Mouse (Mus musculus): Measurements from ENCODE around the gene Atp2a2. TPM values are rescaled to one million over a fixed set of nuclear protein-coding genes. Genes with fewer than 3 reads are reported as not detected.

Atp2a2 gene
- polyA plus RNA-seq, 1 experiment from 2014 or later = 33.6 TPM

DNA sequence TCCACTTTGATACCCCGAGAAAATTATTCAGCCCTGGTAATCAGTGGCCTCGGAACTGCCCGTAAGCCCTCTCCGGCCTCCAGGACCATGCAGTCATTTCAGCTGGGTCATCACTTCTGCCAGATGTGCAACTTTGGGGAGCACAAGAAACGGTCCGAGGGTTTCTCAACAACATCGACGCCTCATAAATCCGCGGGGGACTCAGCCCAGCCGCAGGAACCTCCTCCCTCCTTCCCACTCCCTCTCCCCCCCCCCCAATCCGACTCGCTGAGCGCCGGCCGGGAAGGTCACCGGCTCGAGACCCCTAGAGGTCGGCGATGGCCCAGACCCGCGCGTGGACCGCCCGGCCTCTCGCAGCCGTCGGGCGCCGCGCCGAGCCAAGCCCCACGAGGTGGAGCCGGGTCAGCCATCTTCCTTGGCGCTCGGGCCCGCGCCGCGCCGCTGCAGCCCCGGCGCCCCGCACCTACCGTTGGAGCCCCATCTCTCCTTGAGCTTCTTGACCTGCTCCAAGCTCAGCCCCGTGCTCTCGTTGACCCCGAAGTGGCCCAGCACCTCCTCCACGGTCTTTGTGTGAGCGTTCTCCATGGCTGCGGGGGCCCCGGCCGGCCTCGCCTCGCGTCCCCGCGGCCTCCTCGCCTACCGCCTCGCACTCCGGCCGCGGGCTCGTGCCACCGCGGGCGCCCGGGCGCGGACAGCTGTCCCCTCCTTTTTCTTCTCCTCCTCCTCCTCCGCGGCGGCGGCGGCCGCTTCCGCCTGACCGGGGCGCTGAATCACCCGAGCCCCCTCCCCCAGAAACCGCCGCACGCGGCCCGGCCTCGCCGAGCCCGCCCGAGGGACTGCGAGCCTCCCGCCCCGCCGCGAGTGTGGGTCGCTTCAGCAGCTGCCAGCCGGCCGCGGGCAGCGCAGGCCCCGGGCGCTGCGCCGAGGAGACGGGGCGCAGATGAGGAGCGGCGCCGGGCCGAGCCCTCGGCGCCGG is 636 bp downstream of the Atp2a2 start:
- H3K27ac ChIP-seq (ENCODE audit: low read length) = peak overlapping the region; percentile 99
- H3K27me3 ChIP-seq (ENCODE audit: insufficient read depth, low read length) = no peaks in the 10 kb centered on the region
- 0 out of 2 replicates have a peak, but pooled peaks cover 3% of the 10 kb centered on the region for H3K36me3 ChIP-seq (ENCODE audit: insufficient read depth, low read length)
- peak overlapping the region; percentile 75 for H3K4me2 ChIP-seq (replicated peaks; ENCODE audit: low read depth, low read length)
- peak; percentile 75 for ATAC-seq (ENCODE audit: low FRiP score, low TSS enrichment)
- peaks cover 2% of the 10 kb centered on the region; the same call in 1 of the 2 replicates for H3K9me3 ChIP-seq (ENCODE audit: low read length)
- WGBS = under 1% methylated on average over 94 of the region's 113 CpGs
- H3K4me1 ChIP-seq (ENCODE audit: insufficient read depth, low read length) = peaks cover 40% of the 10 kb centered on the region
- peak overlapping the region; percentile 88 for H3K4me3 ChIP-seq (ENCODE audit: low read length)
- peak overlapping the region; percentile 99 for H3K9ac ChIP-seq (replicated peaks; ENCODE audit: low read length)

DNA sequence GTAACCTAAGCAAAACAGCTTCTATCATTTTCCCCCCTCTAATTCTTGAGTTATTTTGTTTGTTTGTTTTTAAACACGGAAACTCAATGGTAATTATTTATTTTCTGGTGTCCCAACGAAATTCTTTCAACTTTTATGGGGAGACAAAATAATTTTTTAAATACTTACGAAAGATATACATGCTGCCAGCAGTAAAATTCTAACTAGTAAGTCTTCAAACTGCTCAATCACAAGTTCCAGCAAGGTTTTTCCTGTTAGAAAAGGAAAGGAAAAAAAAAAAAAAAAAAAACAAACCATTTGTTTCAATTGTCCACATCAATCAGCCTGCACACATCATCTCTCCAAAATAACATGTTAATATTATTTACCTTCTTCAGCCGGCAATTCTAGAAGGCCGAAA is 1.5 kb downstream of the Atp2a2 start:
- Histone ChIP-seq H3K4me2 (replicated peaks; ENCODE audit: low read depth, low read length) (peak overlapping the region; percentile 75), H3K27me3 (ENCODE audit: insufficient read depth, low read length) (no peaks in the 10 kb centered on the region), H3K9me3 (ENCODE audit: low read length) (no peaks in the 10 kb centered on the region), H3K9ac (replicated peaks; ENCODE audit: low read length) (peak overlapping the region; percentile 99), H3K4me1 (ENCODE audit: insufficient read depth, low read length) (peaks cover 46% of the 10 kb centered on the region), H3K36me3 (ENCODE audit: insufficient read depth, low read length) (peaks cover 7% of the 10 kb centered on the region), H3K4me3 (ENCODE audit: low read length) (peak overlapping the region; percentile 88), H3K27ac (ENCODE audit: low read length) (no peak overlapping the region)
- 21% methylated on average over 5 of the region's 5 CpGs for WGBS
- no peak for ATAC-seq (ENCODE audit: low FRiP score, low TSS enrichment)

DNA sequence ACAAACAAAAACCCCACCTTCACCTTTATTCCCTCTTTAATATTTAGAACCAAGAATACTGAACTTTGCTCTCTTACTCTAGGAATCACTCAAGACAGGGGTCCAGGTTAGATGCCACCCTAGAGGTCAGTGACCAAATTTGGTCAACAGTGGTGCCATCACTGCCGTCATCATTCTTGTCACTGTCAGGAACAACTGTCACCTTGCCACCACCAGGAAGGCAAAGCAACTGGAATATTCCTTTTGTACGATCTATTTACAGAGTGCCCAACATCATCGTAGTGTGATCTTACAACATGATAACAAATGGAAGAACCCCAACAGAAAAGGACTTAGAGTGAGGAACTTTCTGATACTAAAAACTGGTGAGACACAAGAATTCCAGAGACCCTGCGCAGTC is 1.9 kb downstream of the Atp2a2 start:
- WGBS = 24% methylated on average over 4 of the region's 4 CpGs
- Histone ChIP-seq H3K4me2 (replicated peaks; ENCODE audit: low read depth, low read length) (peak overlapping the region; percentile 75), H3K27me3 (ENCODE audit: insufficient read depth, low read length) (no peaks in the 10 kb centered on the region), H3K4me3 (ENCODE audit: low read length) (peak overlapping the region; percentile 88), H3K27ac (ENCODE audit: low read length) (no peak overlapping the region), H3K9ac (replicated peaks; ENCODE audit: low read length) (peak overlapping the region; percentile 55), H3K9me3 (ENCODE audit: low read length) (no peaks in the 10 kb centered on the region), H3K36me3 (ENCODE audit: insufficient read depth, low read length) (peaks cover 7% of the 10 kb centered on the region), H3K4me1 (ENCODE audit: insufficient read depth, low read length) (peaks cover 46% of the 10 kb centered on the region)
- no peak for ATAC-seq (ENCODE audit: low FRiP score, low TSS enrichment)

DNA sequence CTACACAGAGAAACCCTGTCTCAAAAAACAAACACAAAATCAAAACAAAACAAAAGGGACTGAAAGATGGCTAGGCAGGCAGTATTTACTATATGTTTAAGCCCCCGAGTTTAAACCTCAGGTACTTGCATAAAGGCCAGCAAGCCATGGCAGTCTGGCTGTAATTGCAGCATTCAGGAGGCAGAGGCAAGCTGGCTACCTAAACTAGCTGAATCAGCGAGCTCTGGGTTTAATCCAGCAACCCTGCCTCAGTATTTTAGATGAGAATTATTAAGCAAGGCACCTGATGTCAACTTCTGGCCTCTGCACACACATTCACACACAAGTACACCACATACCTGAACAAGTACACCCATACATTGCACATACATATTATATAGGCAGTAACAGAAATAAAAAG is 4.0 kb downstream of the Atp2a2 start:
- H3K4me1 ChIP-seq (ENCODE audit: insufficient read depth, low read length) = peaks cover 50% of the 10 kb centered on the region
- ATAC-seq (ENCODE audit: low FRiP score, low TSS enrichment) = no peak
- H3K27me3 ChIP-seq (ENCODE audit: insufficient read depth, low read length) = no peaks in the 10 kb centered on the region
- H3K9me3 ChIP-seq (ENCODE audit: low read length) = no peaks in the 10 kb centered on the region
- H3K4me3 ChIP-seq (ENCODE audit: low read length) = peak overlapping the region; percentile 21
- no peak overlapping the region; the same call in 1 of the 2 replicates for H3K9ac ChIP-seq (replicated peaks; ENCODE audit: low read length)
- peak overlapping the region; percentile 23 for H3K4me2 ChIP-seq (replicated peaks; ENCODE audit: low read depth, low read length)
- H3K27ac ChIP-seq (ENCODE audit: low read length) = peak overlapping the region; percentile 64; the same call in 1 of the 2 replicates
- peaks cover 23% of the 10 kb centered on the region for H3K36me3 ChIP-seq (ENCODE audit: insufficient read depth, low read length)
- 67% methylated on average over 2 of the region's 2 CpGs for whole genome bisulfite sequencing

DNA sequence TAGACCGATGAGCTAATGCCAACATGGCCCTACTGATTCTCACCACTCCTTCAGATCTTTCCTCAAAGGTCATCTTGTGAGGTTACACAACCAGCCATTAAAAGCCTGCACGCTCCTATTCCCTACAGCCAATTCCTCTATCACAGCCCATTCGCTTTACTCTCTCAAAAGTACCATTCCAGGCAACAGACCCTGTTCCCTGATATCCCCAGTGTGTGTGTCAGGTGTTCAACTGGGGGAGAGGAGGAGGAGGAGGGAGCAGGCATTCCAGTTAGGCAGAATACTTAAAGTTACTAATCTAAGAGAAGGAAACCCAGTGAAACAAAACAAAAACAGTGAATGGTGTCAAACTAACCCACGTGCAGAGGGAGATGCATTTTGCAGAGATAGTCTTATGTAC is 5.0 kb downstream of the Atp2a2 start:
- H3K36me3 ChIP-seq (ENCODE audit: insufficient read depth, low read length) = peaks cover 33% of the 10 kb centered on the region
- H3K27ac ChIP-seq (ENCODE audit: low read length) = no peak overlapping the region; the same call in 1 of the 2 replicates
- 76% methylated on average over 4 of the region's 4 CpGs for WGBS
- H3K4me2 ChIP-seq (replicated peaks; ENCODE audit: low read depth, low read length) = no peak overlapping the region
- H3K4me3 ChIP-seq (ENCODE audit: low read length) = no peak overlapping the region
- no peak overlapping the region for H3K9ac ChIP-seq (replicated peaks; ENCODE audit: low read length)
- peaks cover 45% of the 10 kb centered on the region for H3K4me1 ChIP-seq (ENCODE audit: insufficient read depth, low read length)
- H3K9me3 ChIP-seq (ENCODE audit: low read length) = no peaks in the 10 kb centered on the region
- H3K27me3 ChIP-seq (ENCODE audit: insufficient read depth, low read length) = no peaks in the 10 kb centered on the region
- no peak for ATAC-seq (ENCODE audit: low FRiP score, low TSS enrichment)

DNA sequence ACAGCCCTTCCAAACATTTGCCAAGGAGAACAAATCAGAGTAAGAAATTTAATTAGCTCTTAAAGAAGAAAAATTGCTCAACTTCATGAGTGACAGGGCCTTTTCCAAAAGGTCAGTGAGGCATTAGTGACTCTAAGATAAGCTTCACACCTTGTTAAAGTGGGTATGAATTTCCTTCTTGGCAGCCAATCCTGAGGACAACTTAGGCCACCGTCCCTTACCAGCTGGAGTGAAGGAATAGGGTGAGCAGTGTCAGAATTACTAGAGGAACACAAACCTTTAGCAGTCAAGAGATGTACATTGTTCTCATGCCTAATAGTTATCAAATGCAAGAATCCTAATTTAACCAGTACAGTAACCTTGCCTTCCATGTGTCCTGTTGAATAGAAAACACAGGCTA is 7.6 kb downstream of the Atp2a2 start:
- no peak for ATAC-seq (ENCODE audit: low FRiP score, low TSS enrichment)
- H3K4me1 ChIP-seq (ENCODE audit: insufficient read depth, low read length) = peaks cover 35% of the 10 kb centered on the region
- no peak overlapping the region for H3K4me3 ChIP-seq (ENCODE audit: low read length)
- no peak overlapping the region for H3K9ac ChIP-seq (replicated peaks; ENCODE audit: low read length)
- H3K9me3 ChIP-seq (ENCODE audit: low read length) = no peaks in the 10 kb centered on the region
- no peak overlapping the region for H3K27ac ChIP-seq (ENCODE audit: low read length)
- H3K4me2 ChIP-seq (replicated peaks; ENCODE audit: low read depth, low read length) = no peak overlapping the region
- no peaks in the 10 kb centered on the region for H3K27me3 ChIP-seq (ENCODE audit: insufficient read depth, low read length)
- peaks cover 51% of the 10 kb centered on the region for H3K36me3 ChIP-seq (ENCODE audit: insufficient read depth, low read length)
- whole genome bisulfite sequencing = 55% methylated on average over 1 of the region's 1 CpGs

DNA sequence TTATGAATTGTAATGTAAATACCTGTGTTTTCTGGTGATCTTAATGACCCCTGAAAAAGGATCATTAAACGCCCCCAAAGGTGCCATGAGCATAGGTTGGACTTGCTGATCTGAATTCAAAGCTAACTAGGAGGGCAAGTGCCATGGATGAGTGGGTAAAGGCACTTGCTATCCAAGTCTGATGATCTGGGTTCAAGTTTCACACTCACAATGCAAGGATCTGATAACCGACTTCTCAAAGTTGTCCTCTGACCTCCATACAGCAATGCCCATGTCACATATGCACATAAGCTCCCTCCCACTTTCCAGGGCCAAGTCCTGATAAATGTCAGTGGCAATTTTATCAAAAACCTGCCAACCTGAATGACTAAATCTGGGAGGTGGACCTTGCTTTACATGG is 9.0 kb downstream of the Atp2a2 start:
- H3K4me2 ChIP-seq (replicated peaks; ENCODE audit: low read depth, low read length) = no peak overlapping the region
- peaks cover 65% of the 10 kb centered on the region for H3K36me3 ChIP-seq (ENCODE audit: insufficient read depth, low read length)
- H3K27ac ChIP-seq (ENCODE audit: low read length) = no peak overlapping the region
- 63% methylated on average over 2 of the region's 2 CpGs for WGBS
- no peak overlapping the region for H3K4me3 ChIP-seq (ENCODE audit: low read length)
- H3K9me3 ChIP-seq (ENCODE audit: low read length) = no peaks in the 10 kb centered on the region
- ATAC-seq (ENCODE audit: low FRiP score, low TSS enrichment) = no peak
- H3K4me1 ChIP-seq (ENCODE audit: insufficient read depth, low read length) = peaks cover 25% of the 10 kb centered on the region
- H3K9ac ChIP-seq (replicated peaks; ENCODE audit: low read length) = no peak overlapping the region
- no peaks in the 10 kb centered on the region for H3K27me3 ChIP-seq (ENCODE audit: insufficient read depth, low read length)

DNA sequence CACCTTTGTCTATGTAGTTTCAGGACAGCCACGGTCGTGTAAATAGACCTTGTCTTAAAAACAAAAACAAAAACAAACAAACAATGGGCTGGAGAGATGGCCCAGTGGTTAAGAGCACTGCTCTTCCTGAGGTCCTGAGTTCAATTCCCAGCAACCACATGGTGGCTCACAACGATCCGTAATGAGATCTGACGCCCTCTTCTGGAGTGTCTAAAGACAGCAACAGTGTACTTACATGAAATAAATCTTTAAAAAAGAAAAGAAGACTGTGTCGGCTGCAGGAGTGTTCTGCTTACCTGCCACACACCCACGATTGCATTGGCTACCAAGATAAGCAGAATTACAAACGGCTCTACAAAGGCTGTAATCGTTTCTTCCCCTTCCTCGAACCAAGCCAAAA is 10.6 kb downstream of the Atp2a2 start:
- H3K4me3 ChIP-seq (ENCODE audit: low read length) = no peak overlapping the region
- H3K4me2 ChIP-seq (replicated peaks; ENCODE audit: low read depth, low read length) = no peak overlapping the region
- 83% methylated on average over 10 of the region's 10 CpGs for WGBS
- H3K36me3 ChIP-seq (ENCODE audit: insufficient read depth, low read length) = peaks cover 70% of the 10 kb centered on the region
- H3K27ac ChIP-seq (ENCODE audit: low read length) = no peak overlapping the region
- no peaks in the 10 kb centered on the region for H3K27me3 ChIP-seq (ENCODE audit: insufficient read depth, low read length)
- no peak overlapping the region for H3K9ac ChIP-seq (replicated peaks; ENCODE audit: low read length)
- peaks cover 13% of the 10 kb centered on the region for H3K4me1 ChIP-seq (ENCODE audit: insufficient read depth, low read length)
- ATAC-seq (ENCODE audit: low FRiP score, low TSS enrichment) = no peak
- no peaks in the 10 kb centered on the region for H3K9me3 ChIP-seq (ENCODE audit: low read length)

DNA sequence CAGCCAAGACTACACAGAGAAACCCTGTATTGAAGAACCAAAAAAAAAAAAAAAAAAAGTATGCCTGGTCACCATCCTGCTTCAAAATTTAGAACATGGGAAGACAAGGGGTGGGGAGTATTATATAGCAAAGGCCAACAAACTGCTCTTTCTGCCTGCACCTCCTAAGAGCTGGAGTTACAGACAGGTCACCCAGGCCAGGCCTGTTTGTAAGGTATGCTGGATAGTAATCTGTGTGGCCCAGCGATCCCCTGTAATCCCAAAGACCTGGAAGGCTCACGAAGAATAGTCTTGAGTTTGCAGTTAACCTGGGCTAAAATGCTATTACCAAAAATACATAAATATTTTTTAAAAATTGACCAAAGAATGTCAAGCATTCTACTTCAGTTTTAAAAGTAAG is 11.9 kb downstream of the Atp2a2 start:
- no peaks in the 10 kb centered on the region for H3K27me3 ChIP-seq (ENCODE audit: insufficient read depth, low read length)
- H3K4me1 ChIP-seq (ENCODE audit: insufficient read depth, low read length) = peaks cover 8% of the 10 kb centered on the region
- 94% methylated on average over 2 of the region's 2 CpGs for whole genome bisulfite sequencing
- H3K27ac ChIP-seq (ENCODE audit: low read length) = no peak overlapping the region
- no peak overlapping the region for H3K9ac ChIP-seq (replicated peaks; ENCODE audit: low read length)
- no peak overlapping the region for H3K4me2 ChIP-seq (replicated peaks; ENCODE audit: low read depth, low read length)
- H3K4me3 ChIP-seq (ENCODE audit: low read length) = no peak overlapping the region
- no peak for ATAC-seq (ENCODE audit: low FRiP score, low TSS enrichment)
- H3K9me3 ChIP-seq (ENCODE audit: low read length) = no peaks in the 10 kb centered on the region
- peaks cover 76% of the 10 kb centered on the region for H3K36me3 ChIP-seq (ENCODE audit: insufficient read depth, low read length)

DNA sequence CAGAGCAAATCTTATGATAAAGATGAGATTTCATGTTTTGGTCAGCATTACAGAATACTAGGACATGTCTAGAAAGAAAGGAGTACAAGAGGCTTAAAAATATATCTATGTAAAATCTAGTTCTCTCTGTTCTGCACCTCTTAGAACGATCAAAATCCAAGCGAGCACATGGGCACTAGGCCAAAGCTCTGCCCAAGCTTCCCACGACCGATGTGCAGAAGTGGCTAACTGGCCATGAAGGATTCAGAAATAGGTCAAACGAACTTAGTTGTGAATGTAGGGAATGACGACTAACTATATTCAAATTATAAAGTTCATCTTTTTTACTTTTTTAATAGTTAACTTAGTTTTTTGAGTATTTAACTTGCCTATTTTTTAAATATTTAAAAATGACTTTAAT is 14.2 kb downstream of the Atp2a2 start:
- no peak for ATAC-seq (ENCODE audit: low FRiP score, low TSS enrichment)
- Histone ChIP-seq H3K9ac (replicated peaks; ENCODE audit: low read length) (no peak overlapping the region), H3K4me2 (replicated peaks; ENCODE audit: low read depth, low read length) (no peak overlapping the region), H3K4me3 (ENCODE audit: low read length) (no peak overlapping the region), H3K27me3 (ENCODE audit: insufficient read depth, low read length) (no peaks in the 10 kb centered on the region), H3K27ac (ENCODE audit: low read length) (no peak overlapping the region), H3K9me3 (ENCODE audit: low read length) (no peaks in the 10 kb centered on the region), H3K4me1 (ENCODE audit: insufficient read depth, low read length) (no peaks in the 10 kb centered on the region), H3K36me3 (ENCODE audit: insufficient read depth, low read length) (peaks cover 71% of the 10 kb centered on the region)
- 91% methylated on average over 6 of the region's 6 CpGs for WGBS
